Mouse (Mus musculus) lung, postnatal 0 days (tissue): ENCODE results near the gene Kdm7a.

Experiments used
- CTCF ChIP-seq: IDR thresholded peaks from 2 replicates; pipeline ENCODE4 v1.5.1; 2016; ENCODE audit warnings: antibody characterized with exemption, mild to moderate bottlenecking
- EP300 ChIP-seq: IDR thresholded peaks from 2 replicates; pipeline ENCODE4 v1.6.1; 2016; ENCODE audit warnings: antibody characterized with exemption, mild to moderate bottlenecking, control low read depth

DNA sequence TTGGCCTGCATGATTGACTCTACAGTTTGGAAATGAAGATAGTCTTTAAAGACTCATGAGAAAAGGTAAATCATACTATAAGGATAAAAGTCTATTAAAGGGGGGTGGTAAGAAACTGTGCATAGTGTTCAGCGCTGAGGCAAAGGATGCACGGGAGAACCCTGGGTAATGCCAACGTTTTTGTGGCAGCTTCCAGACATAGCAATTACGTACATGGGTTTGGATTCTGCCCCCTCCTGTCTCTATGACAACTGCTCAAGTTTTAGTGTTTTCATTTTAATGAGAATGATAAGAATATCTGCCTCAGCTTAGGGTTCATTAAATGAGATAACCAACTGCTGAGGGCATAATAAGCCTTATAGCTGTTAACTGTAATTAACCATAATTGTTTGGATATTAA lies 3.1 kb upstream of the Kdm7a start:
- TF ChIP-seq CTCF (no peak), EP300 (no peak)
